Mouse (Mus musculus) left cerebral cortex, adult 2 months (tissue): ENCODE measurements at regions not wholly inside any gene's neighbourhood (a gene's known extent, or its start where the extent isn't known, plus 50 kb on each side); places are given as distances from the start of the nearest gene placed in this dataset.

Experiments
- DNase-seq, 2 experiments: peaks; one replicate each; pipeline ENCODE4 v3.0.0; 2021 to 2022; ENCODE audit warnings: low spot score in 2 of 2, mixed read lengths in 1 of 2; ENCODE audit errors: extremely low spot score in 1 of 2
- H3K27ac ChIP-seq: fragments of 200-600 bp; 2 replicates; pipeline ENCODE4 v1.8.1; 2022
- H3K4me3 ChIP-seq: fragments of 200-600 bp; 2 replicates; pipeline ENCODE4 v1.8.1; 2022
- CTCF ChIP-seq: fragments of 200-600 bp; IDR thresholded peaks from 2 replicates; pipeline ENCODE4 v1.8.1; 2022; ENCODE audit warnings: antibody characterized with exemption, mild to moderate bottlenecking, moderate library complexity
- intact Hi-C: fragments of 180-260 bp; cut with DNase I; formaldehyde crosslinking; loops from one replicate; pipeline ENCODE4 v1.15.1; 2025

DNA sequence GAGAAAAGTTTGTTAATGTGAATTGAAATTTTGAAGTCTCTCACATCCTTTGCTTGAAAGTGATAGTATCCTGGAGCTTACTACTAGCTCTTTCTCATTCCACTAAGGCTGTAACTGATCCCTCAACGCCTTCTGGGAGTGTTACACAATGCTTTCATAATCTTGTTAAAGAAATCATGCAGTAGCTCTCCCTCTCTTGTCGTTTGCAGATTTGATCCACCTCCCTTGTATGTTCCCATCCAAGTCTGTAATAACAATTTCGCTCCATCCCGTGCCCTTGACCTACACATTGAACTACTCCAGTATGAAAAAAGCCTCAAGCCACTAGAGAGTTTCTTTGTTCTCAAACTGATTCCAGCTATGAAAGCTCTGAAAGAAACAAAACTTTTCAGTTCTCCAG, 63.9 kb upstream of the Fibin start:
- intact Hi-C loops, result no loop called here
- no peak for TF ChIP-seq CTCF

DNA sequence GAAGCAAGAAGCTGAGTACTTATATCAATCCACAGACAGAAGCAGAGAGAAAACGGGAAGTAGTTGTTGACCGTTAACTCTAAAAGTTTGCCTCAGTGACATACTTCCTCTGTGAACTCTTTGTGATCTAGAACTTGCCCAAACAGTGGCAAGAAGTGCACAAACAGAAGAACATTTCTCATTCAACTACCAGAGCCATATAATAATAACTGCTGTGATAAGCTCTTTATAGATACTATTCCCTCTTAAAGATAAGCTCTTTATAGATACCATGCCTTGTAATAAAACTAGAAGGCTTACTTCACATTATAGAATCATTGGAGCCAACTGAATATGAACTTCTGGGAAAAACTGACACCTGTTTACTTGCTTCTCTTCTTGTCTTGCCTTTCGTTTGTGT, 89.7 kb upstream of the Fibin start:
- no peak overlapping the region for H3K27ac ChIP-seq
- TF ChIP-seq CTCF, result no peak
- DNase-seq, result no peak
- intact Hi-C loops, result no loop called here
- no peak overlapping the region for H3K4me3 ChIP-seq

More for the DNA sequence above, 63.9 kb upstream of the Fibin start:
- no peak for DNase-seq
- H3K4me3 ChIP-seq, result no peak overlapping the region
- H3K27ac ChIP-seq, result no peak overlapping the region

DNA sequence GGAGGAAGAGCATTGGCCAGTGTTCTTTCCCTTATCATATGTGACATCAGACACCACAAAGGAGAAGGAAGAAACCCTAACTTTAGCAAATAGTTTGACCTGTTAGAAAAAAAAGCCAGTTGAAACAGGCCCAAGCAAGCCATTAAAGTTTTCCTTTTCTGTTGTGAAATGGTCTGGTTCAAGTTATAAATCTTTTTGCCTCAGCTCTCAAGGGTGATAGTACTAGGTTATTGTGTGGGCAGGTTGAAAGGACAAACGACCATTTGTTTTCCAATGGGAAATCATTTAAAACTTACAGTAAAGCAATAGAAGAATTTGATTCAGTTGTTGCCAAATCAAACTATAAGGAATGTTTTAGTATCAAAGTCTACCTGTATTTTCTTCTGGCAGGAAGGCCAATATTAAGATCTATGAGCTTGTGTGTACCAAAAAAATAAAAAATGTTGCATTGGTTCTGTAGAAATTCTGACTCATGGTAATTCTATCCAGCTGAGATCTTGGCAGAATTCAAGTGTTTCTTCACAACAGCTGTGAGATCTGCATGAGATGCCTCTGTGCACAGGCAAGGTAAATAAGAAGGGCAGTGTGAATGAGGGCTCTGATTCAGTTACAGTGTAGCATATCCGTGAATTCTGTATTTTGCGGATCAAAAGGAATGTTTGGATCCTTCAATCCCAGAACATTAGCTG, 109.5 kb upstream of the Fibin start:
- intact Hi-C loops, result loop anchor here (5.0 kb wide), 1 partner anchor 145 kb away; no protein-coding TSS in a partner anchor
- H3K27ac ChIP-seq, result no peak overlapping the region
- no peak for DNase-seq
- TF ChIP-seq CTCF, result no peak
- H3K4me3 ChIP-seq, result no peak overlapping the region

DNA sequence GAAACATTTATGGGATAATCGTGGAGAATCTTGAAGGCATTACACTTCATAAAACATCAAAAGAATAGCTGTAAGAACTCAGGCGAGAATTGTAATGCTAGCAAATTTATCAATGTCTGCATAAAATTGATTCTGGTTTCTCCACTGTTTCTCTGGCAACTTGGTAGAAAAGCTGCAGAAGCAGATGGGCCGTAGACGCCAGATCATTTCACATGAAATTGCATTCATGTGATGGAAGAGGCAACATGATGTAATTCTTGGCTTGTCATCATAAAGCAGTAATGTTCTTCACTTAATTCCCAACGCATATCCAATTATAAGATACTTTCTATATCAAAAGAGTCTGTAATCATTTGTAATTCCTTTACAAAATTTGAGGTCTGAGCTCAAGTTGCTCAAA, 113.6 kb upstream of the Fibin start:
- intact Hi-C loops, result no loop called here
- no peak for DNase-seq
- no peak for TF ChIP-seq CTCF
- Histone ChIP-seq H3K27ac (no peak overlapping the region), H3K4me3 (no peak overlapping the region)

DNA sequence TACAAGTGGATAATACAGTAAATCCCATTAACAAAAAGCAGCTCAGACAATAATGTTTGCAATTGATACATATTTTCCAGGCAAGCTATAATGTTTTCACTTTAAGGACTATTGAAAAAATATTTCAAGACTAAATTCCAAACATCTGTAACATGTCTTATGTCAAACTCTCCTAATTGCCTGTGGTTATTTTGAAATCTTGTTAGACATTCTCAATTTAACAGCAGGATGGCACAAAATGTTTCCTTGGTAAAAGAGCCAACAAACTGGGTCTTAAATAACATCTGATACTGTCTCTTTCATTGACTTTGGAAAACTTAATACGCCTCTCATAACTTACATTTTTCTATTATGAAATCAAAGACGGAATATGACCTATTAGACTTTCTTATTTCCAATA, 115.8 kb upstream of the Slc5a12 start:
- no peak for TF ChIP-seq CTCF
- H3K4me3 ChIP-seq, result no peak overlapping the region
- H3K27ac ChIP-seq, result no peak overlapping the region
- no peak for DNase-seq
- intact Hi-C loops, result no loop called here

DNA sequence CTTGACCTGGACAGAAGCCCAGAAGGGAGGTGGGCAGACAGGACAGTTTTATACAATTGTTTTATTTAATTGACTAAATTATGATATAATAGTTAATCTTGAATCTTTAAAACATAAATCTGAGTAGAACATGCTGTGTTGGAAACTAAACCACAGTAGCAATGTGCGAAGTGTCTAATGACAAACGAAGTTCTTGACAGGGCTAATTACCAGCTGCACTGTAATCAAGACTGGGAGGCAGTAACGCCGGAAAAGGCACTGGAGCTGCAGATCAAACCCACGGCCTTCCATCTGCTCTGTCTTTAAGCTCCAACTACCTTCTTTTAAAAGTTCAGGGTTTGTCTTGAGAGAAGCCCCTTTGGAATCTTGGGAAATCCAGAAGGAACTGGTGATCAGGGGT, 110.9 kb upstream of the Slc5a12 start:
- intact Hi-C loops, result no loop called here
- TF ChIP-seq CTCF, result no peak
- Histone ChIP-seq H3K4me3 (no peak overlapping the region), H3K27ac (no peak overlapping the region)
- DNase-seq, result no peak

DNA sequence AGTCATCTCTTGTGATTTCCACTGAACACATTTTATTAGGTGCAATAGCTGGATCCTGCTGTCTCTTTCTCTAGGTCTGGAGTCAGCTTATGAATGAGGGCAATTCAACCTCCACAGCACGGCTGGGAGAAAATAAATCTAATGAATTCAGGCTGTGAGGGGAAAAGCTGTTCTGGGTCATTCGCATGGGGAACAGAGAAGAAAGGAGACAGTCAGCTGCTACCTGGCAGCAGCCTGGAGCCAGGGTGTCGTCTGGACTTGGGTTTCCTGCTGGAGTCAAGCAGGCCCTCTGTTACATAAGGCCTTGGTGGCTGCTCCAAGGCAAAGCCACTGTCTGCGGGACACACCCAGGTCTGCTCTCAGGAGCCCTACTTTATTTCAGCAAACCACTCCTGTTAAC, 110.4 kb upstream of the Slc5a12 start:
- TF ChIP-seq CTCF, result no peak
- Histone ChIP-seq H3K27ac (no peak overlapping the region), H3K4me3 (no peak overlapping the region)
- DNase-seq, result no peak
- intact Hi-C loops, result no loop called here

DNA sequence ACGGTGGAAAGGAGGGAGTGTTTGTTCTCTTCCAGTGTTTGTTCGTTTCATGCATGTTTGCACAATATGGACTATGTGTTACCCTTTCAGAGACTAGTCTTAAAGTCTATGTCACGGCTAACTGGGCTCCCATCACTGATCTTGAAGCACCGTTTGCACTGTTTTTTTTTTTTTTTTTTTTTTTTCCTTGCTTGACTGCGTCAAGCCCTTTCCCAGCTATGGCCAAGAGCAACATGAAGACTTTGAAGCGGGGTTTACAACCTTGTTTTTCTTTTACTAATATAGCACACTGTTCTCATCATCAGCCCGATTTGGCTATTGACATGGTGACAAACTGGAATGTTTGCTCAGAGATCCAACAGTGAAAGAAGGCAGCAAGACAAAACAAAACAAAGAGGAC, 109.1 kb upstream of the Slc5a12 start:
- Histone ChIP-seq H3K27ac (no peak overlapping the region), H3K4me3 (no peak overlapping the region)
- intact Hi-C loops, result no loop called here
- no peak for DNase-seq
- TF ChIP-seq CTCF, result no peak

DNA sequence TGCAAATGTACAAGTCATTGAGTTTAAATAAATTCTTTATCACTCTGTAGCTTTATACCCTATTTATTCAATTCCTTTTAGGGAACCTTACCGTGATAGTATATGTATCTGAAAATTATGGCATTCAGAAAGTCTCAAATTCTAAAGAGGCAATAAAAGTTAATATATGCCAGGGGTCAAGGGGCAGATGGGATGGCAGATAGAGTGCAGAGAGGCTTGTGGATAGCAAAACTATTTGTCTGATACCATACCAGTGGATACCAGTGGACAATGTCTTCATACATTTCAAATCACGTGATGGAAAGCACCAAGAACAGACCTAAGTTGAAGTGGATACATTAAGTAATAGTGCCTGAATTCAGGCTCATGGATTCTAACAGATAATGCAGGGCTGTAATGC, 95.3 kb upstream of the Slc5a12 start:
- intact Hi-C loops, result no loop called here
- DNase-seq, result no peak
- H3K27ac ChIP-seq, result no peak overlapping the region
- no peak for TF ChIP-seq CTCF
- H3K4me3 ChIP-seq, result no peak overlapping the region

DNA sequence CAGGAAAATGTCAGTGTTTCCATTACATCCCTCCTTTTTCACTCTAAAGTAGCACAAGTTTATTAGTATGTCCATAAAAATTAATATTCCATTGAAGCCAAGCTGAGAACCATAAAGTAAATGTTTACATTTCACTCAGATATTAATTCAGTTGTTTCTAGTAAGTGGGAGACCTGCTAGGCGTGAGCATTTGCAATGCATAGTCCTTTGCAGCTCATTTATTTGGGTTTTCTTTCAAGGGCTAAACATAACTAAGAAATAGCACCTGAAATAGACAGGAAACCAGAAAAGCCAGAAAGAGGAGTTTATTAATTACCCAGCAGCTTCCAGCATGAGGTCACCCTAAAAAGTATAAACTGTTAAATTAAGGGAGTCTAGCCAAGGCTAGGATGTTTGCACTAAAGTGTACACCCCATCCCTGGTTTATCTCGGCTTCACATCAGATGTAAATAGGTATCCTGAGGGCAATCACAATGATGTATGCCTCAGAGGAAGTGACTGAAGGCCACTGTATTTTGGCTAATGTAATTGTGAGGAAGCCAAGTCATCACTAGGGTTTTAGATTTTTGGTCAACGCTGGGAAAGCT, 88.8 kb upstream of the Slc5a12 start:
- H3K4me3 ChIP-seq, result no peak overlapping the region
- no peak for TF ChIP-seq CTCF
- intact Hi-C loops, result no loop called here
- H3K27ac ChIP-seq, result no peak overlapping the region
- DNase-seq, result no peak

DNA sequence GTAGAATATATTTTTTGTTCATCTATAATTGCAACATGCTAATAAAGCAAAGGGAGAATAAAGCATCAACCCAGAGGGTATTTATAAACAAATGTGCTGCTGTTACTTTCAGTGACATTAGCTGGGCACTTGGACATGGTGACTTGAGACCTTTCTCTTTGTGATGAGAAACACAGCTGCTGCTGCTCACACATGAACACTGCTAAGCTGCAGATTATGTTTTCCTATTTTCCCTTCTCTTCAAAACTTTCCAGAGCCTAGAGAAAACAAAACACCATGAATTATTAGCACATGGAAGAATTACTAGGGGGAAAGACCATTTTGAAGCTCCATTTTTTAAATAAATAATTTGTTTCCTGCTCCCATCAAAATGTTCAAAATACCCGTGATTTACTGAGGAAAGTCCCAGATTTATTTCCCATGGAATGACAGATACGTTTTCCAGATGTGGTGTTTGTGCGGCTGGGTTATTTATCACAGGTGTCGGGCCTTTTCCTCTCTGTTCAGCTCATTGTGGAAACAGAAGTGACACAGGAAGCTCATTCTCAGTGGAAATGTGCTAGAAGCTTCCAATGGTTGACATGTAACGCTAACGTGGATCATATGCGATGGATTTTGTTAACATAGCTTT, 73.8 kb upstream of the Slc5a12 start:
- intact Hi-C loops, result no loop called here
- DNase-seq, result no peak
- no peak for TF ChIP-seq CTCF
- H3K27ac ChIP-seq, result no peak overlapping the region
- H3K4me3 ChIP-seq, result no peak overlapping the region

DNA sequence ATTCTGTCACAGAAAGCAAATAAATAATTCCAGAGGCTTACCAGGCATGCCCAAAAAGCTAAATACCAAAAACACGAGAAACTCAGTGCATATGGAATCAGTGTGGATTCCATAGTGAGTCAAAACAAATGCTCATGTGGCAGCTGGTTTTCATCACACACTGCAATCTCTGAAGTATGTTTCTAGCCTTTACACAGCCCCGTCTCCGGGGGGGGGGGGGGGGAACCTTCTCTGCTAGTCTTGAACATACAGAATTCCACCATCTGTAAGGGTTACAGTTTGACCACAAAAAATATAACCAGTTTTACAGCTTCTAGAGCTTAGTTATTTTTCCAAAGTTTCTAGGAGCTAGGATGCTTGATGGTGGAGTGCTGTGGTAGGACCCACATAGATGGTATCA, 68.9 kb upstream of the Slc5a12 start:
- no peak for TF ChIP-seq CTCF
- intact Hi-C loops, result no loop called here
- Histone ChIP-seq H3K4me3 (no peak overlapping the region), H3K27ac (no peak overlapping the region)
- DNase-seq, result no peak

DNA sequence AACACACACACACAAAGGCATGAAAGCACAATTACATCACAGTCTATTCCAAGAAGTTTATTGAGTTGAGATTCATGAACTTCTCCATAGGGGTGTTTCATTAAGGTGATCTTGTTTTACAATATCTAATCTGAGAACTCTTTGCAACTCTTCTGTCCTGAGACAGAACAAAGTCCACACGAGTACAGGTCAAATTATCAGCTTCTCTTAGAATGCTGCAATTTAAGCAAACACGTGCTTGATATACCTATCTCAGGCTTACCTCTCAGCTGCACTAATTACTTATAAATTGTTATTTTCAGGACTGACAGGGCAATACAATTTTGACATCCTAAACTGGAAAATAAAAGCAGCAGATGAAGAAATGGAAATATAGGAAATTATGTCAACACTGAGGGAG, 57.0 kb upstream of the Slc5a12 start:
- no peak overlapping the region for H3K27ac ChIP-seq
- DNase-seq, result no peak
- H3K4me3 ChIP-seq, result no peak overlapping the region
- no peak for TF ChIP-seq CTCF
- intact Hi-C loops, result no loop called here
